Mouse (Mus musculus) cerebellum, postnatal 14 days (tissue): ENCODE measurements at regions not wholly inside any gene's neighbourhood (a gene's known extent, or its start where the extent isn't known, plus 50 kb on each side); places are given as distances from the start of the nearest gene placed in this dataset.
A peak's percentile ranks its signal among the peaks of the same experiment; 100 is the strongest.

Source experiments
- DNase-seq, 2 experiments: peaks; one replicate each; pipeline ENCODE4 v3.0.0; 2021; ENCODE audit warnings: mixed read lengths in 2 of 2

GRCm38 (mm10) chr1:78761061-78761515, 55.5 kb upstream of the Kcne4 start:
- peak in 1 of 2 experiments; percentile 13 for DNase-seq
